Mouse (Mus musculus) lung, postnatal 0 days (tissue): ENCODE measurements around the gene Pacsin2. TPM values are rescaled to one million over a fixed set of nuclear protein-coding genes. Genes with fewer than 3 reads are reported as not detected.
"Not testable (repeated sequence)": the region's sequence is repeated elsewhere in the genome, so short reads cannot be mapped to it uniquely, and the experiment has no call there.

Source experiments
- ATAC-seq: fragments of 200-750 bp; cut with Nextera tagmentation; 2 replicates; pipeline ENCODE4 v1.8.0; 2017; ENCODE audit warnings: moderate library complexity
- DNase-seq: peaks from one replicate; pipeline ENCODE4 v3.0.0-alpha.2; 2016; ENCODE audit warnings: low spot score
- H3K27ac ChIP-seq: fragments of 300-500 bp; sonication (generic); 2 replicates; pipeline ENCODE4 v1.5.1; 2014; ENCODE audit warnings: antibody characterized with exemption, mild to moderate bottlenecking, low read length, mixed read lengths
- H3K27me3 ChIP-seq: fragments of 300-500 bp; sonication (generic); replicated peaks from 2 replicates; pipeline ENCODE4 v1.6.1; 2014; ENCODE audit warnings: low read length, mixed read lengths; ENCODE audit not compliant: insufficient read depth
- H3K36me3 ChIP-seq: fragments of 300-500 bp; sonication (generic); 2 replicates; pipeline ENCODE4 v1.6.1; 2014; ENCODE audit warnings: low read length, mixed read lengths; ENCODE audit not compliant: insufficient read depth
- H3K4me1 ChIP-seq: fragments of 300-500 bp; sonication (generic); 2 replicates; pipeline ENCODE4 v1.6.1; 2014; ENCODE audit warnings: antibody characterized with exemption, low read depth, low read length, mixed read lengths; ENCODE audit not compliant: insufficient read depth
- H3K4me2 ChIP-seq: fragments of 300-500 bp; sonication (generic); replicated peaks from 2 replicates; pipeline ENCODE4 v1.6.1; 2014; ENCODE audit warnings: low read depth, mild to moderate bottlenecking, low read length, moderate library complexity, mixed read lengths
- H3K4me3 ChIP-seq: fragments of 300-500 bp; sonication (generic); 2 replicates; pipeline ENCODE4 v1.5.1; 2014; ENCODE audit warnings: low read depth, low read length
- H3K9ac ChIP-seq: fragments of 300-500 bp; sonication (generic); replicated peaks from 2 replicates; pipeline ENCODE4 v1.6.1; 2014; ENCODE audit warnings: low read depth, mild to moderate bottlenecking
- H3K9me3 ChIP-seq: fragments of 300-500 bp; sonication (generic); 2 replicates; pipeline ENCODE4 v1.6.1; 2016; ENCODE audit warnings: low read length, mixed read lengths
- CTCF ChIP-seq: IDR thresholded peaks from 2 replicates; pipeline ENCODE4 v1.5.1; 2016; ENCODE audit warnings: antibody characterized with exemption, mild to moderate bottlenecking
- EP300 ChIP-seq: IDR thresholded peaks from 2 replicates; pipeline ENCODE4 v1.6.1; 2016; ENCODE audit warnings: antibody characterized with exemption, mild to moderate bottlenecking, control low read depth
- WGBS: fragments of 180-500 bp; shearing (Covaris S2); extraction: QIAGEN DNeasy Blood & Tissue Kit; methylation state at CpG from one replicate; pipeline ENCODE4 v1.1.7; 2014; 5-methylcytosine and 5-hydroxymethylcytosine counted together
- polyA plus RNA-seq: library from polyadenylated mRNA; unstranded; fragments of >200 nt; fragmentation: Nextera tagmentation; extraction: Ambion mirVana; gene quantifications from 2 replicates; pipeline ENCODE4 v1.2.1, GENCODE M21; 2015

The Pacsin2 gene
- polyA plus RNA-seq, 1 experiment from 2014 or later: 46.7 TPM

DNA sequence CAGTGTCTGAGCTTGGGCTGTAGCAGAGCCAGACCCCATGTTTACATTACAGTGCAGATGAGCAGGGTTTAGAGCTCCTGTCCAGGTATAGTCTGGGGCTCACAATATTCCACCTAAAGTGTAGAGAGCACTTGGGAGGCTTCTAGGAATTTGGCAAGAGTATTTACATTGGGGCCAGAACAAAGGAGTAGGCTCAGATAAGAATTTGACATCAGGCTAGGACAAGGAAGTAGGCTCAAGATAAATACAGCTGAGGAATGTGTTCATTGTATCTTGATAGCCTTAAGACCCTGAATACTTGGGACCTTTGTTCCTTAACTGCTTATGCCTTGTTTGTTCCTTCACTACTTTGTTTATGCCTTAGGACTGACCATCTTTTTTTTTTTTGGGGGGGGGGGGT lies 90.3 kb downstream of the Pacsin2 start:
- Histone ChIP-seq H3K4me1 (no peaks in the 10 kb centered on the region), H3K27ac (0 out of 2 replicates have a peak overlapping the region, but pooled peaks have one; percentile 27)
- TF ChIP-seq EP300: peak; percentile 84
- no peak for TF ChIP-seq CTCF

DNA sequence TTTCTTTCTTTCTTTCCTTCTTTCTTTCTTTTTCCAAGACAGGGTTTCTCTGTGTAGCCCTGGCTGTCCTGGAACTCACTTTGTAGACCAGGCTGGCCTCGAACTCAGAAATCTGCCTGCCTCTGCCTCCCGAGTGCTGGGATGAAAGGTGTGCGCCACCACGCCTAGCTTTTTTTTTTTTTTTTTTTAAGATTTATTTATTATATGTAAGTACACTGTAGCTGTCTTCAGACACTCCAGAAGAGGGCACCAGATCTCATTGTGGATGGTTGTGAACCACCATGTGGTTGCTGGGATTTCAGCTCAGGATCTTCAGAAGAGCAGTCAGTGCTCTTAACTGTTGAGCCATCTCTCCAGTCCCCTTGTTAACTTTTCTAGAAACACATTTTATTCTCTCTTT lies 95.7 kb downstream of the Pacsin2 start:
- H3K9me3 ChIP-seq, H3K27ac ChIP-seq, H3K36me3 ChIP-seq, H3K27me3 ChIP-seq, H3K4me3 ChIP-seq, ATAC-seq, H3K9ac ChIP-seq, H3K4me1 ChIP-seq, DNase-seq, H3K4me2 ChIP-seq: not testable (repeated sequence)
- WGBS: 90% methylated on average over 4 of the region's 4 CpGs
- peak; percentile 21; the same call in 1 of the 2 replicates for TF ChIP-seq CTCF

More for the DNA sequence above, 90.3 kb downstream of the Pacsin2 start:
- Histone ChIP-seq H3K27me3 (no peaks in the 10 kb centered on the region), H3K9ac (no peak overlapping the region), H3K36me3 (peaks cover 23% of the 10 kb centered on the region; the same call in 1 of the 2 replicates), H3K4me2 (no peak overlapping the region), H3K4me3 (no peak overlapping the region), H3K9me3 (no peaks in the 10 kb centered on the region)
- peak; percentile 47 for DNase-seq
- peak; percentile 58 for ATAC-seq

DNA sequence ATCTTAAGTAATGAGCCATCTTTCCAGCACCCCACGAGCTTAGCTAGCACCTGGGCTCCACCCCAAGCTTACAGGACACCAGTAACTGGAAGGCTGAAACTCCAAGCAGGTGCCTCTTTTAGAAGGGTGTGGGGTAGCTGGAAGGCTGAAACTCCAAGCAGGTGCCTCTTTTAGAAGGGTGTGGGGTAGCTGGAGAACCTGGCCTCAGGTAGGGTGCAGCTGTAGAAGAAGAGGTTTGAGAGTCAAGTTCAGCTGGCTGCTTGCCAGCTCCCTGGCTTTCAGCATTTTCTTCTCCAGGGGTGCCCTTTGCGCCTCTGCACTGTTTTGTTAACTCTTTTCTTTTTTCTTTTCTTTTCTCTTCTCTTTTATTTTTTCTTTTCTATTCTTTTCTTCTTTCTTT lies 96.1 kb downstream of the Pacsin2 start:
- no peak overlapping the region for H3K4me2 ChIP-seq
- no peaks in the 10 kb centered on the region for H3K9me3 ChIP-seq
- H3K9ac ChIP-seq: no peak overlapping the region
- no peak overlapping the region for H3K4me3 ChIP-seq
- ATAC-seq (peak; percentile 11; the same call in 1 of the 2 replicates), DNase-seq (peak; percentile 46)
- H3K27ac ChIP-seq: no peak overlapping the region; the same call in 1 of the 2 replicates
- TF ChIP-seq EP300: no peak
- no peaks in the 10 kb centered on the region for H3K27me3 ChIP-seq
- WGBS: 59% methylated on average over 2 of the region's 2 CpGs
- no peaks in the 10 kb centered on the region for H3K4me1 ChIP-seq
- H3K36me3 ChIP-seq: peaks cover 5% of the 10 kb centered on the region; the same call in 1 of the 2 replicates

DNA sequence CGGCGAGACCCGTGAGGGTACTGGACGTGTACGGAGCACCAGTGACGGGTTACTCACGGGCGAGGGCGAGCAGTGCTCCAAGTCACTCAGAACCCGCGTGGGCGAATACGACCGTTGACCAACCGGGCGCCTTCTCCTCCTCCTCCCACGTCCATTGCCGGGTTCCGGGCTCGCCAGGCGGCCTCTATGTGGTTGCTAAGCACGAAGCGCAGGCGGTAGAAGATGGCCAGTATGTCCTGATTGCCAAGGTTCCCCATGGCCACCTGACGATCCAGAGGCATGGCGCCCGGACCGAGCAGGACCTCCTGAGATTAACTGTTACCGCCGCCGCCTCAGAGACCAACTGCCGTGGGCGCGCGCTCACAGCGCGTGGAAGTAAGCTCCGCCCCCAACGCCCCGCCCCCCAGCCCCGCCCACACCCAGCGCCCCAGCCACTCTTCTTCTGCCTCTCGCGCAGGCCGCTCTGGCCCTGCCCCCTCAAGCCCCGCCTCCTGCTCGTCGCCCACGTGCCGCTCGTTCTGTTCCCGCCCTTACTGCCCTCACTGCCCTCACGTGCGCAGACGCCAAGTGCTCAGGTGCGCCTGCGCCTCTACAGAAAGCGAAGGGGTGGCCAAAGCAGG lies 97.4 kb downstream of the Pacsin2 start:
- 15% methylated on average over 49 of the region's 58 CpGs for WGBS
- Histone ChIP-seq H3K4me3 (peak overlapping the region; percentile 42), H3K36me3 (peaks cover 1% of the 10 kb centered on the region; the same call in 1 of the 2 replicates), H3K4me1 (no peaks in the 10 kb centered on the region), H3K9ac (0 out of 2 replicates have a peak overlapping the region, but pooled peaks have one; percentile 6), H3K4me2 (peak overlapping the region; percentile 77), H3K9me3 (no peaks in the 10 kb centered on the region), H3K27me3 (no peaks in the 10 kb centered on the region), H3K27ac (no peak overlapping the region)
- no peak for TF ChIP-seq CTCF
- TF ChIP-seq EP300: no peak
- ATAC-seq (peak; percentile 96), DNase-seq (peak; percentile 96)

DNA sequence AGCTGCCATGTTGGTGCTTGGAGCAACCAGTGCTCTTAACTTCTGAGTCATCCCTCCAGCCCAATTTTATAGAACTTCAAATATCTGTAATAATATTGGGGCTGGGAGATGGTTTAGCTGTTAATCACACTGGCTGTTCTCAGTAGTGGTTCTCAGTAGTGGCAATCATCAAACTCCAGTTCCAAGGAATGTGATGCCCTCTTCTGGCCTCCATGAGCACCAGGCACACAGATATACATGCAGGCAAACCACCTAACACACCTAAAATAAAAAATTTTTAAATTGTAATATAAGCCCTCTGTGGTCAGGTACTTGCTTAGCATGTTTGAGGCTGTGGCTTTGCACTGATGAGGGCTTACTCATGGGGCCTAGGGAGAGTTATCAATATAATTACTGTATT lies 98.7 kb downstream of the Pacsin2 start:
- no peak for TF ChIP-seq EP300
- TF ChIP-seq CTCF: peak; percentile 58
- H3K9ac ChIP-seq: no peak overlapping the region
- ATAC-seq: no peak
- no peaks in the 10 kb centered on the region for H3K9me3 ChIP-seq
- DNase-seq: peak; percentile 33
- H3K27ac ChIP-seq: no peak overlapping the region
- no peaks in the 10 kb centered on the region for H3K27me3 ChIP-seq
- no peaks in the 10 kb centered on the region for H3K36me3 ChIP-seq
- no peaks in the 10 kb centered on the region; the same call in 1 of the 2 replicates for H3K4me1 ChIP-seq
- no peak overlapping the region for H3K4me2 ChIP-seq
- H3K4me3 ChIP-seq: no peak overlapping the region

DNA sequence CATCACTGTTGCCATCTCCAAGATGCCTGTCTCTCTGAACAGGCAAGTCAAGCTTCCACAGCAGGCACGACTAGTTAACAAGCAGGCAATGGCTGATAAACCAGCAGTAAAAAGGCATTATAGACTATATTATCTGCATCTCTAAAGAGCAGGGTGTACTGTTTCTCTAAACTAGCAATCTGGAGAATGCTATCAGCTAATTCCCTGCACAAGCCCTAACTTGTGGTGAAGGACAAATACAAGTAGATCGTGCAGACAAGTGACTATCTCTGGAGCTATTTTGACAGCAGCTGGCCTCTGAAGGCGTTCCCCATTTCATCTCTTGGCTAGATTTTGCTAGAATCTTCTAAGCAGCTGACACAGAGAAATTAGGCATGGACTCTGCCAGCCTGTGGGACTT lies 100.2 kb downstream of the Pacsin2 start:
- H3K27me3 ChIP-seq: no peaks in the 10 kb centered on the region
- no peaks in the 10 kb centered on the region for H3K36me3 ChIP-seq
- 49% methylated on average over 3 of the region's 3 CpGs for WGBS
- ATAC-seq: no peak
- no peak overlapping the region for H3K27ac ChIP-seq
- no peak overlapping the region for H3K4me2 ChIP-seq
- no peak overlapping the region for H3K4me3 ChIP-seq
- no peak for TF ChIP-seq CTCF
- TF ChIP-seq EP300: no peak
- H3K4me1 ChIP-seq: no peaks in the 10 kb centered on the region; the same call in 1 of the 2 replicates
- no peaks in the 10 kb centered on the region for H3K9me3 ChIP-seq
- no peak overlapping the region for H3K9ac ChIP-seq
- peak; percentile 39 for DNase-seq

DNA sequence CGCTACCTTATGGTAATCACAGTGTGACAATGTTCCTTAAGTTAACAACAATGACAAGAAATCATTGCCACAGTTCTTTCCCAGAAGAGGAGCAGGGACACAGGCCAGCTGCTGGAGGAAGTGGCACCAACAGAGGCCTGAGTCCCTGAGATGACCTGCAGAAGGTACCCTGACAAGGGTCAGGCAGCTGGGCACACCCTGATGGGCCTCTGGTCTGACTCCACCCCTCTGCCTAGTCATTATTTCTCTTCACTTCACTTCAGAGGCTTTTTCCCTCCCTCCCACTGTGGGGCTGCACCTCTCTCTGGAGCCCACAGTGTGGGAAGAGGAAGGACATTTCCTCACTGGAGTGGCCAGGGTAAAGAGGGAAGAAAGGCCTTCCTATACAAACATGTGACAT lies 101.6 kb downstream of the Pacsin2 start:
- DNase-seq, H3K4me3 ChIP-seq, H3K9ac ChIP-seq, H3K27ac ChIP-seq, H3K9me3 ChIP-seq, ATAC-seq, H3K4me1 ChIP-seq, H3K27me3 ChIP-seq, H3K36me3 ChIP-seq, H3K4me2 ChIP-seq: not testable (repeated sequence)
- 86% methylated on average over 1 of the region's 1 CpGs for WGBS

DNA sequence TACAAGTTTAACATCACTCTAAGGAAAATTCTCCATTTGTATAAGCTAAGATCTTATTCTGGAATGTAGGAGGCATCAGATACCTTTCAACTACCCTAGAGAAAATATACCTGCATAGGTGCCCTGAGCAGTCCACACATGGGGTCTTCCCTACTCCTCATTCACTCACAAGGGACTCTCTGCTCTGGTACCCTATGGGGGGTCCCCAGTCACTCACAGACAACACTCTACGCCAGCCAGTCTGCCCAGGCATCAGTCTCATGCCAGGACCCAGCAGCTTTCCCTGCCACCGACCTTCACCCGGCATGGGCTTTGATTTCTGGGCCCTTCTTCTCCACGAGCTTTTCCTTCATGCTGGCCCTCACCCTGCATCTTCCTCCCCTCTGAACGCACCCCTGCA lies 103.5 kb downstream of the Pacsin2 start:
- not testable (repeated sequence) for DNase-seq, H3K9me3 ChIP-seq, H3K4me3 ChIP-seq, ATAC-seq, H3K36me3 ChIP-seq, H3K27me3 ChIP-seq, H3K4me2 ChIP-seq, H3K4me1 ChIP-seq, H3K9ac ChIP-seq
- H3K27ac ChIP-seq: 0 out of 2 replicates have a peak overlapping the region, but pooled peaks have one; percentile 75
- 59% methylated on average over 4 of the region's 5 CpGs for WGBS
